Mouse (Mus musculus) heart, postnatal 0 days (tissue): ENCODE data around the gene Unc5a. TPM values are rescaled to one million over a fixed set of nuclear protein-coding genes. Genes with fewer than 3 reads are reported as not detected.

Experiments used
- ATAC-seq: fragments of 200-750 bp; cut with Nextera tagmentation; 2 replicates; pipeline ENCODE4 v1.8.0; 2017; ENCODE audit warnings: low read depth, moderate number of reproducible peaks, moderate library complexity; ENCODE audit not compliant: insufficient read depth
- DNase-seq: peaks from one replicate; pipeline ENCODE4 v3.0.0-alpha.2; 2016; ENCODE audit warnings: low spot score
- H3K27ac ChIP-seq: fragments of 300-500 bp; sonication (generic); 2 replicates; pipeline ENCODE4 v1.5.1; 2014; ENCODE audit warnings: low read depth, mild to moderate bottlenecking
- H3K27me3 ChIP-seq: fragments of 300-500 bp; sonication (generic); 2 replicates; pipeline ENCODE4 v1.6.1; 2014; ENCODE audit warnings: low read length, mixed read lengths; ENCODE audit not compliant: control insufficient read depth, insufficient read depth
- H3K36me3 ChIP-seq: fragments of 300-500 bp; sonication (generic); replicated peaks from 2 replicates; pipeline ENCODE4 v1.6.1; 2014; ENCODE audit warnings: low read length, mixed read lengths; ENCODE audit not compliant: control insufficient read depth, insufficient read depth
- H3K4me1 ChIP-seq: fragments of 300-500 bp; sonication (generic); 2 replicates; pipeline ENCODE4 v1.6.1; 2014; ENCODE audit warnings: antibody characterized with exemption; ENCODE audit not compliant: control insufficient read depth, insufficient read depth
- H3K4me2 ChIP-seq: fragments of 300-500 bp; sonication (generic); 2 replicates; pipeline ENCODE4 v1.6.1; 2014; ENCODE audit warnings: low read depth, mild to moderate bottlenecking, low read length, moderate library complexity
- H3K4me3 ChIP-seq: fragments of 300-500 bp; sonication (generic); 2 replicates; pipeline ENCODE4 v1.5.1; 2014; ENCODE audit warnings: low read depth, low read length
- H3K9ac ChIP-seq: fragments of 300-500 bp; sonication (generic); replicated peaks from 2 replicates; pipeline ENCODE4 v1.6.1; 2014; ENCODE audit warnings: low read depth, low read length, mixed read lengths
- H3K9me3 ChIP-seq: fragments of 300-500 bp; sonication (generic); replicated peaks from 2 replicates; pipeline ENCODE4 v1.6.1; 2016; ENCODE audit warnings: low read length; ENCODE audit not compliant: control insufficient read depth
- CTCF ChIP-seq: IDR thresholded peaks from 2 replicates; pipeline ENCODE4 v1.5.1; 2016; ENCODE audit warnings: antibody characterized with exemption, control low read depth, low read depth
- EP300 ChIP-seq: IDR thresholded peaks from 2 replicates; pipeline ENCODE4 v1.6.1; 2016; ENCODE audit warnings: antibody characterized with exemption, low read depth
- WGBS: fragments of 180-500 bp; shearing (Covaris S2); extraction: QIAGEN DNeasy Blood & Tissue Kit; methylation state at CpG from one replicate; pipeline ENCODE4 v1.1.7; 2014; 5-methylcytosine and 5-hydroxymethylcytosine counted together
- polyA plus RNA-seq: library from polyadenylated mRNA; unstranded; fragments of >200 nt; fragmentation: Nextera tagmentation; extraction: Ambion mirVana; gene quantifications from 2 replicates; pipeline ENCODE4 v1.2.1, GENCODE M21; 2015
- total RNA-seq: library from RNA; depleted of rRNA; stranded (reverse); fragments of >200 nt; gene quantifications from 2 replicates; pipeline ENCODE4 v1.2.3, GENCODE M21; 2014; ENCODE audit warnings: low replicate concordance

The Unc5a gene
- total and polyA plus RNA-seq, 2 experiments from 2014 or later = 0.70 to 5.5 TPM

DNA sequence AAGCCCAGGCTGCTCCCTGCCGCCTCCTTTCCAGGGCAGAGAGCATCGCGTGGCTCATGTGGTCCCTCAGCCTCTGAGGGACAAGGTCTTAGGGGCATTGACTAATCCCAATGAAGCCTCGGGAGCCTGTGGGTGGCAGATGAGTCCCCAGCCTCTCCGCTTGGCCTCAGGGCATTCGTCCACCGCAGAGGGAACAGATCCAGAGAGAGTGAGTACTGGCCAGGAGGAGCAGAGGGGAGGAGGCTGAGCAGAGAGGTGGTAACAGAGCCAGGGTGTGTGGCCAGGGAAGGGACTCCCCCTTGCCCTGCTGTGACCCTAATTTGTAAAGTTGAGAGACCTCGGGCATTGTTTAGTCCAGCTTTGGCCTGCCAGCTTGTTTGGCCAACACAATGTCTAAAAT lies 29.6 kb downstream of the Unc5a start:
- 67% methylated on average over 8 of the region's 8 CpGs for WGBS
- H3K27me3 ChIP-seq = peaks cover 15% of the 10 kb centered on the region; the same call in 1 of the 2 replicates
- no peak for DNase-seq

DNA sequence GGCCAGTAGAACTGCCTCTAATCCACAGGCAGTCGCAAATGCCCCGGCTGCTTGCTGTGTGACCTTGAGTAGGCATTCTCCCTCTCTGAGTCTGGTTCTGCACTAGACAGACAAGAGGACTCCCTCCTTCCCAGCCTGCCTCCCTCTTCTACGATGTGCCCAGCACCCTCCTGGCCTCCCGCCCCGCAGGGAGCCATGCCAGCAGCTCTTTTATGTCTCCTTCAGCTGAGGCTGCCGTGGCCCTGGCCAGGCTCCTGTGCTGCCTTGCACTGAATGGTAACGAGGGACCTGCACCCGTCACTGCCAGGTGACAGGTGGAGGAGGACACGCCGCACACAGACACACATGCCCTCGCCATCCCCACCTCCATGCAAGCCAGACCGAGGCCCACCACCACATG lies 31.7 kb downstream of the Unc5a start:
- no peak for ATAC-seq

More for the DNA sequence above, 29.6 kb downstream of the Unc5a start:
- Histone ChIP-seq H3K27ac (no peak overlapping the region), H3K9ac (no peak overlapping the region), H3K4me3 (no peak overlapping the region), H3K9me3 (no peaks in the 10 kb centered on the region), H3K4me2 (no peak overlapping the region), H3K36me3 (no peaks in the 10 kb centered on the region), H3K4me1 (no peaks in the 10 kb centered on the region)
- TF ChIP-seq EP300 (no peak), CTCF (no peak)
- ATAC-seq = no peak

DNA sequence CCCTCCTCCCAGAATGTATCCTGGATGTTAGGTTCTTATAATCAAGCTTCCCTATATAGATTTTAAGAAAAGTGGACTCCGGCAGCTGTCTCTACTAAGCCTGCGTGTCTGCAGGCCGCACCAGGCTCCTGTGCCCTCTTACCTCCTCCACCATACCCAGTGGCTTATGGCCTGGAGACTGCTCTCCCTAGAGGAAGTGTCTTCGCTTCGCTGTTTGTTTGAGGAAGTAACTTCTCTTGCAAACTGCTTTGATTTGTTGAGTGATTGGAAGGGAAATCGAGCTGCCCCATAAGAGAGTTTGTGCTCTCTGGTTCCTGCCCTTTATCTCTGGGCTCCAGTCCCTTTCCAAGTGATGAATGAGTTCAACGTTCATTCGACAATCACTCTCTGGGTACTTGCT lies 33.8 kb downstream of the Unc5a start:
- Histone ChIP-seq H3K27ac (no peak overlapping the region), H3K9ac (no peak overlapping the region), H3K9me3 (no peaks in the 10 kb centered on the region), H3K27me3 (peaks cover 11% of the 10 kb centered on the region; the same call in 1 of the 2 replicates), H3K4me1 (no peaks in the 10 kb centered on the region), H3K4me3 (no peak overlapping the region), H3K4me2 (no peak overlapping the region), H3K36me3 (no peaks in the 10 kb centered on the region)
- no peak for TF ChIP-seq CTCF
- TF ChIP-seq EP300 = no peak
- no peak for DNase-seq
- 59% methylated on average over 8 of the region's 8 CpGs for WGBS
- ATAC-seq = no peak

More for the DNA sequence above, 31.7 kb downstream of the Unc5a start:
- Histone ChIP-seq H3K4me2 (no peak overlapping the region), H3K9me3 (no peaks in the 10 kb centered on the region), H3K27me3 (peaks cover 11% of the 10 kb centered on the region; the same call in 1 of the 2 replicates), H3K4me1 (no peaks in the 10 kb centered on the region), H3K27ac (no peak overlapping the region), H3K4me3 (no peak overlapping the region), H3K9ac (no peak overlapping the region), H3K36me3 (no peaks in the 10 kb centered on the region)
- TF ChIP-seq CTCF = no peak
- TF ChIP-seq EP300 = no peak
- DNase-seq = no peak
- WGBS = 72% methylated on average over 12 of the region's 12 CpGs

DNA sequence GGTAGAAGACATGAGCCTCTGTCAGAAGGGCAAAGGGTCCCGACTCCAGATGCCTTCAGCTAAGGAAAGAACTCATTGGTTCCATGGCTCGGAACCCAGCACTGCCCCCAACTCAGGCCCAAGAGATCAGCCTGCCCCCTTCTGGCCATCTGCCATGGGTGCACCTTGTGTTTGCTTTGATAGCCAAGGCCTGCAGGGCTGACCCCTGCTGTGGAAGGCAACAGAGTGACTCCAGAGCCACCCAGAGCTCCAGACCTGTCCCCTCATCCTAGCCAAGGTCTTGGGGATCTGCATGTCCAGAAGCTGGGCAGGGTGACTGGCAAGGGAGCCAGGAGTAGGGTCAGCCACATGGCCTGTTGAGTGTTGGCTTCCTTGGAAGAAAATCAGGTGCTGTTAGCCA lies 34.4 kb downstream of the Unc5a start:
- DNase-seq (no peak), ATAC-seq (no peak)
- no peak overlapping the region for H3K4me2 ChIP-seq
- H3K27me3 ChIP-seq = peaks cover 11% of the 10 kb centered on the region; the same call in 1 of the 2 replicates
- H3K4me3 ChIP-seq = no peak overlapping the region
- H3K9ac ChIP-seq = no peak overlapping the region
- no peak overlapping the region for H3K27ac ChIP-seq
- H3K36me3 ChIP-seq = no peaks in the 10 kb centered on the region
- TF ChIP-seq CTCF (no peak), EP300 (no peak)
- no peaks in the 10 kb centered on the region for H3K9me3 ChIP-seq
- 56% methylated on average over 2 of the region's 2 CpGs for WGBS
- no peaks in the 10 kb centered on the region for H3K4me1 ChIP-seq

DNA sequence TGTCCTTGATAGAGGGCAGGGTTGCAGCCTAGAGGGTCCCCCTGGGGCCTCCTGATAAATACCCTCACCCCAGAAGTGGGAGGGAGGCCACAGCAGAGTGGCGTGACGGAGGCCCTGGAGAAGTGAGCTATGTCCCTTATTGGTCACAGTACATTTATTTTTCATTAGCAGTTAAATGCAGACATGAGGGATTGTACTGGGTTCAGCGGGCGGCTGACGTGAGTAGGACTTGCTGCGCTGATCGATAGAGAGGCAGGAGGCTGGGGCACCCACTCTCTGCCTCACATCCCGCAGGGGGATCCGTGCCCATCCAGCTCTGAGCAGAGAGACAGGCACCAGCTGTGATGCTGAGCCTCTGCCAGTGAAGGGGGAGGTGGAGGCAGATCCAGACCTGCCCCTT lies 38.2 kb downstream of the Unc5a start:
- 81% methylated on average over 9 of the region's 9 CpGs for WGBS
- no peak overlapping the region for H3K4me3 ChIP-seq
- H3K36me3 ChIP-seq = no peaks in the 10 kb centered on the region
- 0 out of 2 replicates have a peak, but pooled peaks cover 4% of the 10 kb centered on the region for H3K27me3 ChIP-seq
- no peak for DNase-seq
- H3K4me1 ChIP-seq = no peaks in the 10 kb centered on the region
- no peak overlapping the region for H3K27ac ChIP-seq
- H3K9ac ChIP-seq = no peak overlapping the region
- no peak overlapping the region for H3K4me2 ChIP-seq
- no peak for ATAC-seq
- no peak for TF ChIP-seq EP300
- TF ChIP-seq CTCF = no peak
- no peaks in the 10 kb centered on the region for H3K9me3 ChIP-seq

DNA sequence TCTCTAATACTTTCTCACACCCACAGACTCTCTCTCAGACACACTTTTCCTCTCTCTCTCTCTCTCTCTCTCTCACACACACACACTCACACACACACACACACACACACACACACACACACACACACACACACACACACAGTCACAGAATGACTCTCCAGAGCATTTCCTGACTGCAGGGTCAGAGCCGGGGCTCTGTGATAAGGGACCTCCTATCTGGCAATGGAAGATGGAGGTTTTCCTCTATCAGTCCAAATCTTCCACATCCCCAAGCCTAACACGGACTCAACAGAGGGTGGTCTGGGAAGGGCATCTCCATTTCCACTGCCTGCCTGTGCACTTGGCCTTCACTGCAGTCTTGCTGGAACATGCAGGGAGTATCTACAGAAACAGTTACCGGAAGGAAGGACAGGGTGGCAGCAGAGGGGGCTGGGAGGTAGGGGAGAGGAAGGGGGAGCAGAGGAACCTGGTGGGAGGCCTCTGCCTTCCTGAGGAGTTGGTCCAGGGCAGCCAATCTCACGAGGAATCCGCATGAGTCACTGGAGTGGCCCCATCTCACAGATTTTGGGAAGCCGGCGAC lies 39.1 kb downstream of the Unc5a start:
- H3K27me3 ChIP-seq = 0 out of 2 replicates have a peak, but pooled peaks cover 4% of the 10 kb centered on the region
- no peak overlapping the region for H3K9ac ChIP-seq
- no peak overlapping the region for H3K4me2 ChIP-seq
- H3K9me3 ChIP-seq = no peaks in the 10 kb centered on the region
- no peak; the same call in 1 of the 2 replicates for ATAC-seq
- H3K27ac ChIP-seq = no peak overlapping the region
- 30% methylated on average over 7 of the region's 7 CpGs for WGBS
- H3K36me3 ChIP-seq = no peaks in the 10 kb centered on the region
- H3K4me3 ChIP-seq = no peak overlapping the region
- DNase-seq = no peak
- no peak for TF ChIP-seq CTCF
- no peak for TF ChIP-seq EP300
- H3K4me1 ChIP-seq = no peaks in the 10 kb centered on the region
